Mouse (Mus musculus) heart, embryonic 13.5 days (tissue): ENCODE measurements around the gene U90926. TPM values are rescaled to one million over a fixed set of nuclear protein-coding genes. Genes with fewer than 3 reads are reported as not detected.

Experiments
- ATAC-seq: fragments of 200-750 bp; cut with Nextera tagmentation; 2 replicates; pipeline ENCODE4 v1.8.0; 2017; ENCODE audit warnings: moderate TSS enrichment; ENCODE audit not compliant: insufficient number of reproducible peaks, low FRiP score, low TSS enrichment; ENCODE audit errors: extremely low read depth
- H3K27ac ChIP-seq: fragments of 300-500 bp; sonication (generic); replicated peaks from 2 replicates; pipeline ENCODE4 v1.5.1; 2015; ENCODE audit warnings: moderate library complexity, mild to moderate bottlenecking, inconsistent platforms
- H3K27me3 ChIP-seq: fragments of 300-500 bp; sonication (generic); replicated peaks from 2 replicates; pipeline ENCODE4 v1.6.1; 2015; ENCODE audit warnings: mild to moderate bottlenecking, inconsistent platforms
- H3K36me3 ChIP-seq: fragments of 300-500 bp; sonication (generic); 2 replicates; pipeline ENCODE4 v1.6.1; 2015; ENCODE audit warnings: mild to moderate bottlenecking, inconsistent platforms
- H3K4me1 ChIP-seq: fragments of 300-500 bp; sonication (generic); 2 replicates; pipeline ENCODE4 v1.6.1; 2015; ENCODE audit warnings: inconsistent platforms
- H3K4me2 ChIP-seq: fragments of 300-500 bp; sonication (generic); 2 replicates; pipeline ENCODE4 v1.6.1; 2015; ENCODE audit warnings: inconsistent platforms, mild to moderate bottlenecking, moderate library complexity
- H3K4me3 ChIP-seq: fragments of 300-500 bp; sonication (generic); 2 replicates; pipeline ENCODE4 v1.5.1; 2015; ENCODE audit warnings: moderate library complexity, mild to moderate bottlenecking, inconsistent platforms
- H3K9ac ChIP-seq: fragments of 300-500 bp; sonication (generic); 2 replicates; pipeline ENCODE4 v1.6.1; 2015; ENCODE audit warnings: inconsistent platforms, mild to moderate bottlenecking, moderate library complexity
- H3K9me3 ChIP-seq: fragments of 300-500 bp; sonication (generic); 2 replicates; pipeline ENCODE4 v1.6.1; 2016; ENCODE audit warnings: inconsistent platforms
- WGBS: fragments of 180-500 bp; shearing (Covaris S2); methylation state at CpG from one replicate; pipeline ENCODE4 v1.1.7; 2015; ENCODE audit warnings: mixed read lengths; 5-methylcytosine and 5-hydroxymethylcytosine counted together
- polyA plus RNA-seq: library from polyadenylated mRNA; unstranded; fragments of >200 nt; fragmentation: Nextera tagmentation; extraction: Ambion mirVana; gene quantifications from 2 replicates; pipeline ENCODE4 v1.2.1, GENCODE M21; 2015

U90926 gene
- polyA plus RNA-seq, 1 experiment from 2014 or later, result not detected

- WGBS, result 91% methylated on average over 7 of the region's 7 CpGs
- Histone ChIP-seq H3K4me1 (no peaks in the 10 kb centered on the region), H3K27ac (no peak overlapping the region), H3K27me3 (no peaks in the 10 kb centered on the region), H3K9me3 (no peaks in the 10 kb centered on the region; the same call in 1 of the 2 replicates), H3K4me3 (no peak overlapping the region), H3K9ac (no peak overlapping the region), H3K4me2 (no peak overlapping the region), H3K36me3 (peaks cover 82% of the 10 kb centered on the region)
- no peak for ATAC-seq
Measured at GRCm38 (mm10) chr5:92188881-92189483, 26.2 kb downstream of the U90926 start.

GRCm38 (mm10) chr5:92183071-92183830 lies 32.0 kb downstream of the U90926 start:
- Histone ChIP-seq H3K36me3 (peaks cover 87% of the 10 kb centered on the region), H3K27ac (no peak overlapping the region), H3K4me2 (no peak overlapping the region), H3K9ac (no peak overlapping the region), H3K4me3 (no peak overlapping the region), H3K9me3 (no peaks in the 10 kb centered on the region), H3K27me3 (no peaks in the 10 kb centered on the region), H3K4me1 (no peaks in the 10 kb centered on the region)
- WGBS, result 79% methylated on average over 8 of the region's 8 CpGs
- no peak for ATAC-seq

- ATAC-seq, result no peak
- H3K4me2 ChIP-seq, result no peak overlapping the region
- H3K36me3 ChIP-seq, result peaks cover 69% of the 10 kb centered on the region
- no peak overlapping the region for H3K27ac ChIP-seq
- no peaks in the 10 kb centered on the region for H3K27me3 ChIP-seq
- no peaks in the 10 kb centered on the region for H3K4me1 ChIP-seq
- no peak overlapping the region for H3K9ac ChIP-seq
- WGBS, result 91% methylated on average over 6 of the region's 6 CpGs
- H3K4me3 ChIP-seq, result no peak overlapping the region
- H3K9me3 ChIP-seq, result no peaks in the 10 kb centered on the region
Measured at GRCm38 (mm10) chr5:92165976-92166375, 49.2 kb downstream of the U90926 start.

Other genes starting within 250 kb of the U90926 start
- gene Odaph, start 227.9 kb downstream of the U90926 start, polyA plus RNA-seq, result not detected in 2 replicates
- gene Cdkl2, start 171.5 kb downstream of the U90926 start, polyA plus RNA-seq, result 0.66 and 1.1 TPM in 2 replicates
- gene G3bp2, start 131.7 kb downstream of the U90926 start, polyA plus RNA-seq, result 132 and 153 TPM in 2 replicates
- 30.2 and 32.1 TPM in 2 replicates for gene Uso1, start 77.5 kb downstream of the U90926 start, polyA plus RNA-seq
- gene Ppef2, start 40.9 kb upstream of the U90926 start, polyA plus RNA-seq, result 0.13 TPM in 1 of 2 replicates, not detected in the other
- gene Naaa, start 62.8 kb upstream of the U90926 start, polyA plus RNA-seq, result 4.5 and 4.9 TPM in 2 replicates
- gene Sdad1, start 95.1 kb upstream of the U90926 start, polyA plus RNA-seq, result 20.9 and 23.5 TPM in 2 replicates
- 0.05 TPM in 1 of 2 replicates, not detected in the other for gene Cxcl9, start 112.7 kb upstream of the U90926 start, polyA plus RNA-seq
- gene Art3, start 116.4 kb upstream of the U90926 start, polyA plus RNA-seq, result 35.4 and 36.2 TPM in 2 replicates
- gene Cxcl10, start 133.5 kb upstream of the U90926 start, polyA plus RNA-seq, result 1.6 and 2.0 TPM in 2 replicates
- 35.8 and 39.4 TPM in 2 replicates for gene Nup54, start 219.8 kb upstream of the U90926 start, polyA plus RNA-seq